Comparison of ENCODE assay signal across 25 mouse cellular contexts in the genomic region with DNA sequence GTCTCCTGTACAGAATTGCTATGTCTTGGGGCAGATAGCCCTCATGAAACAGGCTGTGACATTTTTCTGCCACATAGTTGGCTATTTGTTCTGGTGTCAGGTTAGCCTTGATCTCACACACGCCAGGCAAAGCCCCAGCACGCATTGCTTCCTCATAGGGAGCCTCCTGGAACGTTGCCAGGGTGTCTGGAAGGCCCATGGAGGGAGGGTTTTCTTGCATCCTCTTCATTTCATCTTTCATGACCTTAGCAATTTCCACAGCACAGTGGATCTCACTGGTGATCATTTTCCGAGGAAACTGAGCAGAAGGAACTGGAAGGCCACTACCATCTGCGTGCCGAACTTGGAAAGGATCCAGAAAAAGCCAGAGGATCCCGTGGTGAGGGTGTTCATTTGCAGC. TPM values are rescaled to one million over a fixed set of nuclear protein-coding genes. Genes with fewer than 3 reads are reported as not detected.
"Had no signal": no experiment of that assay in that cellular context is flagged by ENCODE, and none has a peak within 500 bp of the region (broad histone marks: within the 10 kb centered on the region; RNA-seq: fewer than 3 reads in every experiment).

No protein-coding gene starts in this region.

- H3K9me3 ChIP-seq: intestine, embryonic 15.5 days; limb, embryonic 12.5 days; limb, embryonic 15.5 days; liver, embryonic 15.5 days; midbrain, embryonic 12.5 days; midbrain, embryonic 15.5 days; neural tube, embryonic 12.5 days; neural tube, embryonic 15.5 days had no signal

- H3K4me3 ChIP-seq: intestine, embryonic 15.5 days; layer of hippocampus, adult 2 months; limb, embryonic 12.5 days; limb, embryonic 15.5 days; liver, embryonic 15.5 days; midbrain, embryonic 12.5 days; midbrain, embryonic 15.5 days; neural tube, embryonic 12.5 days; neural tube, embryonic 15.5 days had no signal

- H3K9ac ChIP-seq: intestine, embryonic 15.5 days; limb, embryonic 12.5 days; limb, embryonic 15.5 days; liver, embryonic 15.5 days; midbrain, embryonic 12.5 days; midbrain, embryonic 15.5 days; neural tube, embryonic 12.5 days; neural tube, embryonic 15.5 days had no signal

- DNase-seq: kidney, adult 18-20 months; kidney, adult 9 months; kidney, postnatal 25 days; layer of hippocampus, adult 9-11 months; lung, adult 2 months; thymus, postnatal 36 days had no signal

- H3K27ac ChIP-seq: intestine, embryonic 15.5 days; layer of hippocampus, adult 2 months; limb, embryonic 12.5 days; limb, embryonic 15.5 days; liver, embryonic 15.5 days; macrophage; midbrain, embryonic 12.5 days; midbrain, embryonic 15.5 days; neural tube, embryonic 12.5 days; neural tube, embryonic 15.5 days had no signal

- H3K4me2 ChIP-seq: intestine, embryonic 15.5 days; limb, embryonic 12.5 days; limb, embryonic 15.5 days; liver, embryonic 11.5 days; liver, embryonic 15.5 days; midbrain, embryonic 12.5 days; midbrain, embryonic 15.5 days; neural tube, embryonic 12.5 days; neural tube, embryonic 15.5 days had no signal

- H3K27me3 ChIP-seq: intestine, embryonic 15.5 days; limb, embryonic 12.5 days; limb, embryonic 15.5 days; midbrain, embryonic 12.5 days; midbrain, embryonic 15.5 days; neural tube, embryonic 12.5 days; neural tube, embryonic 15.5 days had no signal

- H3K4me1 ChIP-seq: intestine, embryonic 15.5 days; limb, embryonic 12.5 days; limb, embryonic 15.5 days; midbrain, embryonic 12.5 days; midbrain, embryonic 15.5 days; neural tube, embryonic 15.5 days had no signal

- H3K36me3 ChIP-seq: intestine, embryonic 15.5 days; limb, embryonic 12.5 days; limb, embryonic 15.5 days; midbrain, embryonic 12.5 days; midbrain, embryonic 15.5 days; neural tube, embryonic 12.5 days; neural tube, embryonic 15.5 days had no signal

- ATAC-seq: intestine, embryonic 15.5 days; lung, postnatal 0 days; midbrain, embryonic 15.5 days had no signal

RNA-seq across cellular contexts. Expression of a gene that starts 10.3 kb away (rescaled TPM):
- total RNA-seq: layer of hippocampus, adult 2 months; layer of hippocampus, postnatal 25 days; left cerebral cortex, postnatal 36 days; megakaryocyte, adult 5-6 weeks had no signal
- polyA plus RNA-seq: large intestine, adult 2 months; macrophage; midbrain, embryonic 15.5 days; small intestine, adult 2 months; thymus, postnatal 0 days; urinary bladder, adult 2 months had no signal
